Mouse (Mus musculus) right cerebral cortex, adult 18-20 months (tissue): ENCODE results near the gene Axl.
A peak's percentile ranks its signal among the peaks of the same experiment; 100 is the strongest.

Experiments
- DNase-seq: peaks from one replicate; pipeline ENCODE4 v3.0.0; 2022; ENCODE audit warnings: mixed read lengths

The Axl gene

DNA sequence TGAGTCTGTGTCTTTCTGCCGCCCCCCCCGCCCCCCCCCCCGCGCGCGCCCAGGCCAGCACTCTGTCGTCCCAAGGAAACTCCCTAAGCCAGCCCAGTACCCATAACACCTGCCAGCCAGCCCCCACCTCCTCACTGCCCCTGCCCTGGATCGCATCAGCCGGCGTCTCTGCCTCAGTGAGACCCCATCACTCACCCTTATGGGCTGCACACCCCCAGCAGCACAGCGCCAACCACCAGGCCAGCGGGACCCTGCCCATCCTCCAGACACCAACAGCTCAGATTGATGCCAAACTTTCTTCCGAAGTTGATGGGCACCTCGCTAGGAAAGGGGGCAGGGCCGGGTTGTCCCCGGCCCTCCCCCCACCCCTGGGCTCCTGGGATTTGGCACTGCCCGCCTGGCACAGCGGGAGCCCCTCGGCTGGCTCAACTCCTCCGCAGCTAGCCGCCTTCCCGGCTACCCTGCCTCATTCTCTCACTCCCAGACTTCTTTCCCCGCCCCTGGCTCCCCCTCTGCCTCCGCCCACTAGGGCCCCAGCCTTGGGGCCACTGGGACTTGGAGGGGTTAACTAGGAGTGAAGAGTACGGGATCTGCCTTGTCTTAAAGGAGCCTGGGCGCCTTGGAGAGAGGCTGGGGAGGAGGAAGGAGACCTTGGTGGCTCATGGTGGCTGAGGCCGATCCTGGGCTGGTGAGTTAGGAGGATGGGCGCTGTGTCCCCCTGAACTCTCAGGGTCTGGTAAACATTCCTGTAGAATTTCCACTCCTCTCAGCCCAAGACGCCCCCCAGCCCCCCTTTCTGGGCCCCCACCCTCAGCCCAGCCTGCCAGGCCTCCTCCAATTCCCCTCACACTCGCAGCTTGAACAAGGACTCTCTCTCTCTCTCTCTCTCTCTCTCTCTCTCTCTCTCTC, at the start of gene Axl:
TSS of gene Axl (minus strand) at position 486 of the 909 bp plus-strand sequence.
- peak; percentile 32 for DNase-seq

DNA sequence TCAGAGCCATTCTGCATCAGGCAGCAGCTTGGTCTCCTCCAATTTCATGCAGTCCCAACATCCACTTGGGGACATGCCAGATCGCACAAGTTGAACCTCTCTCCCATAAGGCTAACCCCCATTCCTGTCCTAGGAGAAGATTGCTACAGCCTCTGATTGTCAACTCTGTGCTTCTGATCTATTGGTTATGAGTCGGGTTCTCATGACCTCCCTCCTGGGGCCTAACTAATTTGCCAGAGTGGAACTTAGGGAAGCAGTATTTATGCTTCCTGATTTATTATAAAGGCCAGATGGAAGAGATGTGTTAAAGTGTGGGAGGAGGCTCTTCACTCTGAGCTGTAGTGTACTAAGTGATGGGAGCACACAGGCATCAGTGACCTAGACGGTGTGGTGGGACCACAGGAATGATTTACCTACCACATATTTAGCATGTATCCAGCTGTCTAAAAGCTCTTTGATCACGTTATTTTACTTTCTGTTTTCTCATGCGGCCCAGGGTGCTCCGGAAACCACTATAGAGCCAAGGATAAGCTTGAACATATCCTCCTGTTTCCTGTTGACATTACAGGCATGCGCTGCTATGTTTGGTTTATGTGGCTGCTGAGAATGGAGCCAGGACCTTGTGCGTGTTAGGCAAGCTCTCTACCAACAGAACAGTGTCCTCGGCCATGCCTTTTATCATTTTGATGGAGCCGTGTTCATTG, 46.8 kb upstream of the Axl start:
- DNase-seq, result no peak

DNA sequence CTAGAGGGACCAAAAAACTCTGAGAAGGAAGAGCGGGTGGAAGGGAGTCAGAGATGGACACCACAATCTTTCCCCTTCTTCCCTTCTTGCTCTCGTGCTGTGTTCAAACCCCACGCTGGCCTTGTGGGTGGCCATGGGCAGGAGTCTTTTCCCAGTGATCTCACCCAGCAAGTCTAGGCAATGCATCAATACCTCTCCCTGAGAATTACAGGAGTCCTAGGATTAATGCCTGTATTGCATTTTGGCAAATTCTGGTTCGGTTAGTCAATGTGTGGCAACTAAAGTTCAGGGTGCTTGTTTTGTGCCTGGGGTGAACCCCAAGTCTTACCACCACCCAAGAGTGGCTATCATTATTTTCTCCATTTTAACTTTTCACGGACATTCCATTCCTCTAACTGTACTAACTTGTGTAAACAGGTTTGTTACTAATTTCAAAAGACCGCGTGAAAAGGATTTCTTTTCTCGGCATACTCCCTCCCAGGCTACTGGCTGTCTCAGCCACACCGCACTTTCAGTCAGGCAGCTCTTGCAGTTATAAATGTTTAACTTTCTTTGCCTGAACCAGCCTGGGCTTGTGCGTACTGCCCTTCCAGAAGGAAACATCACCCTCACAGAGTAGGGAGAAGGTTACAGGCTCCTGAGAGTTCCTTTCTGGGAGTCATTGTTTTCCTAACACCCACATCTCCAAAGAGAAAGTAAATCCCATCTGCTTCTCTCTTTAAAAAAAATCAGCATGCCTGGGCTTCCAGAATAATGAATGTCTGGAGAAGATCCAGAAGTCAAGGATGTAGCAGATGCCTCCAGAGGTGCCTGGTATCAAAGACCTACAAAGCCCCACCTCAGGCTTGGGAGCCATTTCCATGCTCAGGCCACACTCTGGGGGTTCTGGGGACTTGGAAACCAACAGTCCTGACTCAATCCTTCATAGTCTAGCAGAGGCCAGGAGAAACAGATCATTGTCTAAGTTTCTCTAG, 43.3 kb upstream of the Axl start:
- no peak for DNase-seq

DNA sequence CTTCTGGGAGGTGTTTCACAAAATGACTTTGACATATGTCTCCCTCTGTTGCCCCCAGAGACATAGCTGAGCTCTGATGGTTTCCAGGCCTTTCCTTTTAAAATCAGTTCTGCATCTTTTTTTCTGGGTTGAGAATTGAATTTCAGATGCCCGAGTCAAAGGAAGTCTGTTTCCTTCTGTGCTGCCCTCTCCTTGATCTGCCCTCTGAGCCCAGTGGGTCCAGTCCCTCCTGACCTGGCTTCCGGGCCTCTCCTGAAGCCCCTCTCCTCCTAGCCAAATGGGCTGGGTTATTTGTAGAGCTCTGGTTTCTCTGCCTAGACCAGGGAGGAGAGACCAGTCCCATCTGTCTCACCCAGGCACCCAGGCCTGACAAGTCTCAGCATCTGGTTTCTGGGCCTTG, 41.7 kb upstream of the Axl start:
- no peak for DNase-seq

- no peak for DNase-seq
Measured at GRCm38 (mm10) chr7:25827199-25827598, 38.7 kb upstream of the Axl start.

GRCm38 (mm10) chr7:25826029-25826428, 37.5 kb upstream of the Axl start:
- no peak for DNase-seq

GRCm38 (mm10) chr7:25825043-25825442, 36.5 kb upstream of the Axl start:
- DNase-seq, result no peak

DNA sequence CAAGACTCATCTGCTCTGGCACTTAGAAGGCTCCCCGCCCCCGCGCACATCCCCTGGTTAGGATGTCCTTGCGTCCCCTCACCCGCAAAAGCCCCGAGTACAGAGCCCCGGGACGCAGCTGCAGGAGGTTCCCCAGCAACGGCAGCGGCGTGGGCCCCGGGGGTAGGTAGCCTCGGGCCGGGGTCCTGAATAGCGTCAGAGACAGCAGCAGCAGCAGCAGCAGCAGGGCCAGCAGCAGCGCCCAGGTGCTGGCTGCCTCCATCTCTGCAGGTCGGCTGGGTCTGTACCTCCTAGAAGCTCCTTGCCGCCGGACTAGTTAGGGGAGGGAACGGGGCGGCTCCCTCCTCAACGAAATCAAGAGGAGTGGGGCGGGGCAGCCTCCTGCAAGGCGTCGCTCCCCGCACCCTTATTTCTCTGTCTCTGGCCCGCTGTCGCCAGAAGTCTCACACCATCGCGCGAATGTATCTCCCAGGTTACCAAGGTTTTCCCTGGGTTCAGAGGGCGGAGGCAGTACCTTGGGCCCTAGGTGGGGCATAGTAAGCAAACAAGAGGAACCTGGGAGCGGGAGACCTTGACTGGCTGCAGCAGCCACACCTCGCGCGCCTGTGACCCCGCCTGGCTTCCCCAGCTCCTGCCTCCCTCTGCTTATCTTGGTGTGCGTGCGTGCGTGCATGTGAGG, 27.9 kb upstream of the Axl start, which contains the start of gene Cyp2s1:
TSS of gene Cyp2s1 (minus strand) at position 673 of the 679 bp plus-strand sequence.
- peak; percentile 26 for DNase-seq

GRCm38 (mm10) chr7:25815571-25815970, 27.1 kb upstream of the Axl start:
- DNase-seq, result no peak

- no peak for DNase-seq
Measured at GRCm38 (mm10) chr7:25814711-25815110, 26.2 kb upstream of the Axl start.

DNA sequence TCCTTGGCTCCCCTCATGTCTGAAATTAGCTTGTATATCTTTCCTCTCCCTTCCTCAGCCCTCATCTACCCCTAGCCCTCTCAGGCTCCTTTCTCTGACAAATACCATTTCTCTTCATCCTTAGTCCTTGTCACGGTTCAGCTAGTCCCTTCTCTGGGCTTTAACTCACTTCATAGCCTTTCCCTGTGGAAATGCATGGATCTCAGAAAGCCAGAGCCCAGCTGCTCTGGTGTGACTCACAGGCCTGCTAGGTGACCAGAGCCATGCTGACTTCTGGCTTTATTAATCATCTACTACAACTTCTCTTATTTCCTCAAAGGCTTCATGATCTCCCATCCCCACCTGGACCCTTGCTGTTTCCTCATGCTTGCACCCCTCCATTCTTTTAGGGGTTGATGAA, 23.7 kb upstream of the Axl start:
- DNase-seq, result no peak

GRCm38 (mm10) chr7:25811716-25812115, 23.2 kb upstream of the Axl start:
- DNase-seq, result no peak

GRCm38 (mm10) chr7:25805631-25806343, 17.3 kb upstream of the Axl start:
- DNase-seq, result peak; percentile 72

GRCm38 (mm10) chr7:25804792-25805191, 16.3 kb upstream of the Axl start:
- no peak for DNase-seq

DNA sequence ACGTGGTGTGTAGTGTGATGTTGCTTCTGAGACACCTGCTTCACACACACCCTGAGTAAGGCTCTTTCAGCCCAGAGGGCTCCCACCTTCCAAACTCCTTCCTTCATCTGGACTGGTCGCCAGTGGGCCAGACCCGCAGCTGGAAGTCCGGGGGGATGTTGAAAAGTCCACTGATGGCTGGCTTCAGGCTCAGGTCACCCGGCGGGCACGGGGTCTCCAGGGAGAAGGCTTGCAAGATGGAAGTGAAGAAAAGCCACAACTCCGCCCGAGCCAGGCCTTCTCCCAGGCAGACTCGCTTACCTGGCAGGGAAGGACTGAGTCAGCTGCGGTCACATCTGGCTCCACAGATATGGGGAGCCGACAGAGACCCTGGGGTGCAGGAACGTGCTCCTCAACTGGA, 15.0 kb upstream of the Axl start:
- no peak for DNase-seq

- no peak for DNase-seq
Measured at GRCm38 (mm10) chr7:25802241-25803125, 14.0 kb upstream of the Axl start.

- DNase-seq, result no peak
Measured at GRCm38 (mm10) chr7:25801031-25801430, 12.5 kb upstream of the Axl start.

DNA sequence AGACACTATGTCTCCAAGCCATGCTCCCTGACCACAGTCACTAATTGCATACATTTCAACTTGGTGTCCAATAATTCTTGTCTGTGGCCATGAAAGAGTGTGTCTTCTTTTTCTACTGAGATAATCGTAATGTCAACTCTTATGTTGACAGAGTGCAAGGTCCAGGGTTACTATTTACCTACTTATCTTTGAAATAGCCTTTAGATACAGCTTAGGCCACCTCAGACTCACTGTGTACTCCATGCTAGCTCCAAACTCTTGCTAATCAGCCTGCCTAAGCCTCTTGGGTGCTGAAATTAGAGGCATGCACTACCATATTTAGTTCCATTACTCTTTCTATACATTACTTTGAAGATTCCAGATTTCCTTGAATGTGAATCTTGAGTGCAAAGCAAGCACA, 10.9 kb upstream of the Axl start:
- DNase-seq, result no peak

GRCm38 (mm10) chr7:25798540-25798939, 10.0 kb upstream of the Axl start:
- DNase-seq, result no peak

DNA sequence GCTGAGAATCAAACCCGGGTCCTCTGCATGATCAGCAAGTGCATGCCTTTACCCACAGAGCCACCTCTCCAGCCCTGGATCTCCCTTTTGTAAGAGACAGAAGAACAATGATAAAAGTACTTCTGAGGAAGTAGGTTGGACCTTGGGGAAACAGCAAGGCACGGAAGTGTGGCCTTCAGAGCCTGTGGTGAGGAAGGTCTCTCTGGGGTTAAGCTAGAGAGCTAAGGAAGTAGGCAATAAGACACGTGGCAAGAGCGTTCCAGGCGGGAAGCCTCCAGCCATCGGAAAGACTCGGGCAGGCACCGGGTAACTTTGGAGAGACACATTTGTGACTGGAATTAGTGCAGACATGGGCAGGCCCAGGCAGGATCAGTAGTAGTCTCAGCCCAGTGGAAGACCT, 6.3 kb upstream of the Axl start:
- DNase-seq, result no peak

DNA sequence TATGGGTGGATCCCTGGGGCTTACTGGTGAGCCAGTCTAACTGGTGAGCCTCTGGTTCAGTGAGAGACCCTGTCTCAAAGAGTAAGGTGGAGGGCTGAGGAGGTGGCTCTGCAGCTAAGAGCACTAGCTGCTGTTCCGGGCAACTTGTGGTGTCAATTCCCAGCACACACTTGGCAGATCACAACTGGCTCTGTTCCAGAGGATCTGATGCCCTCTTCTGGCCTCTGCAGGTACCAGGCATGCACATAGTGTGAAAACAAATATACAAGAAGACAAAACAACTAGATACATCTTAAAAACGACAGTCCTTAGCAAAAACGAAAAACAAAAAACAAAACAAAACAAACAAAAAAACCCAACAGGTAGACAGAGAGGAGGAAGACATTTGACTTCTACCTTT, 5.2 kb upstream of the Axl start:
- no peak for DNase-seq
